Mouse (Mus musculus): Measurements from ENCODE around the gene March8. TPM values are rescaled to one million over a fixed set of nuclear protein-coding genes. Genes with fewer than 3 reads are reported as not detected.

March8 gene
- polyA plus RNA-seq, 1 experiment: 112 TPM

DNA sequence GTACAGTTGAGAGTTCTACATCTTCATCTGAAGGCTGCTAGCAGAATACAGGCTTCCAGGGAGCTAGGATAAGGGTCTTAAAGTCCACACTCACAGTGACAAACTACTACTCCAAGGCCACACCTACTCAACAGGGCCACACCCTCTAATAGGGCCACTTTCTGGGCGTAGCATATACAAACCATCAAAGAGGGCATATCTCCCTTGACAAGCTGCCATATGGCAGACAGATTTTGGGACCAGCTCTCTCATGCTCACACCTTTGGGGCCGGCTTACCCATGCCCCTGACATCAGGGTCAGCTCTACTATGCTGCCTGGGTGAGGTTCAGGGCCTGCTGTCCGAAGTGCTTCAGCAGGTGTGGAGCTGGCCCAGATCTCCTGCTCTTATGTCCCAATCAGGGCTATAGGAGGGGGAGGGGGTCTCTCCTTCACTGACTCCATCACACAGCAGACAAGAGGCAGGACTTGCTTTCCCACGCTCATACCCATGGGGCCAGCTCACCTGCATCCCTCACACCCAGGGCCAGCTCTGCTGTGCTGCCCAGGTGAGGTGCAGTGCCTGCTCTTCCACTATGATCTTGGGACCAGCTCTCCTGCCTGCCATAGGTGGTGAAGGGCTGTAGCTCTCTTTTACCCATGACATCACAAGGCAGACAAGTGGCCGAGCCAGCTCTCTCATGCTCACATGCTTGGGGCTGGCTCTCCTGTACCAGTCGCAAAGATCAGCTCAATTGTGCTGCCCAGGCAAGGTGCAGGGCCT lies 32.6 kb downstream of the March8 start:
- WGBS: 79% methylated on average over 6 of the region's 6 CpGs
- no peak overlapping the region for H3K27ac ChIP-seq (ENCODE audit: insufficient read depth, low read depth, low read length)
- TF ChIP-seq CTCF (conservative IDR thresholded peaks at IDR 0.05; ENCODE audit: insufficient read depth, insufficient read length, low read depth, low read length): no peak
- TF ChIP-seq POLR2A (IDR thresholded peaks at IDR 0.05; ENCODE audit: low read depth, low read length): no peak

DNA sequence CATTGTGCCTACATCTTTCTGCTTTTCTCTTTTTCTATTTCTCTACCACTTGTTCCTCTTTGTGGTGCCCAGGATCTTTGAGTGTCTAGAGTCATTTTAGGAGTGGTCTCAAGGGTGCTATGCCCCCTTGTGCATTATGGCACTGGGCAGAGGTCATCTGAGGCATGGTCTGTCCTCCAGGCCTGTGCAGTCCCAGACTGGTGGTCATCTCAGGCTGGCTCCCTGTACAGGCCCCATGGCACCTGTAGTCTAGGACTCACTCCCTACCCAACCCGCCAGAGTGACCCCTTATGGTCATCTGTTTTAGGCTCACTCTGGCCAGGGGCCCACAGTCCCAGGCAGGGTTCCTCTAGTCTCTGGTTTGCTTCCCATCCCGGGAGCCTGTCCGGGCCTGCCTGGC lies 33.7 kb downstream of the March8 start:
- TF ChIP-seq CTCF (conservative IDR thresholded peaks at IDR 0.05; ENCODE audit: insufficient read depth, insufficient read length, low read depth, low read length) (no peak), POLR2A (IDR thresholded peaks at IDR 0.05; ENCODE audit: low read depth, low read length) (no peak)
- Histone ChIP-seq H3K4me1 (ENCODE audit: control insufficient read depth, insufficient read depth, low read length) (peaks cover 5% of the 10 kb centered on the region; the same call in 1 of the 2 replicates), H3K36me3 (ENCODE audit: control insufficient read depth, insufficient read depth, low read length) (no peaks in the 10 kb centered on the region), H3K4me3 (ENCODE audit: insufficient read depth, low read depth, low read length) (no peak overlapping the region), H3K27ac (ENCODE audit: insufficient read depth, low read depth, low read length) (no peak overlapping the region), H3K27me3 (replicated peaks; ENCODE audit: control insufficient read depth, insufficient read depth, low read length) (no peaks in the 10 kb centered on the region)
- 86% methylated on average over 3 of the region's 3 CpGs for WGBS
- no peak for DNase-seq

More for the DNA sequence above, 32.6 kb downstream of the March8 start:
- Histone ChIP-seq H3K4me1 (ENCODE audit: control insufficient read depth, insufficient read depth, low read length) (peaks cover 5% of the 10 kb centered on the region; the same call in 1 of the 2 replicates), H3K36me3 (ENCODE audit: control insufficient read depth, insufficient read depth, low read length) (no peaks in the 10 kb centered on the region), H3K4me3 (ENCODE audit: insufficient read depth, low read depth, low read length) (no peak overlapping the region), H3K27me3 (replicated peaks; ENCODE audit: control insufficient read depth, insufficient read depth, low read length) (no peaks in the 10 kb centered on the region)
- no peak for DNase-seq

DNA sequence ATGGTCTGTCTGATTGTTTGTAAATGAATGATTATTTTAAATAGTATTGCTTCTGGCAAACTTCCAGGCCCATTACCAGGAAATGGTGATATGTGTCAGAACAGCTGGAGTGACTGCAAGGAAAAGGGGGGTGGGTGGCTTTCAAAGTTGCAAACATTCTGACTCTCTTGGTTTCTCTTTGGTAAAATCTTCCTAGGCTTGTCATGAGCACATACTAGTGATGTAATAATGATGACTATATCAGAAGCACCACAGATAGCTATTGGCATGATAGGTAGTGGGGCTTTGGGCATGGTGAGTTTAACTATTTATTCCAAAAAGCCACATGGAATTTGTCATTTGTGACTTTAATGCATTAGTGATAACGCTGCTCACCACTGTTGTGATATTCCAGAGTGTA lies 36.3 kb downstream of the March8 start:
- peaks cover 15% of the 10 kb centered on the region; the same call in 1 of the 2 replicates for H3K4me1 ChIP-seq (ENCODE audit: control insufficient read depth, insufficient read depth, low read length)
- 79% methylated on average over 1 of the region's 1 CpGs for WGBS
- no peaks in the 10 kb centered on the region for H3K36me3 ChIP-seq (ENCODE audit: control insufficient read depth, insufficient read depth, low read length)
- TF ChIP-seq CTCF (conservative IDR thresholded peaks at IDR 0.05; ENCODE audit: insufficient read depth, insufficient read length, low read depth, low read length) (no peak), POLR2A (IDR thresholded peaks at IDR 0.05; ENCODE audit: low read depth, low read length) (no peak)
- H3K4me3 ChIP-seq (ENCODE audit: insufficient read depth, low read depth, low read length): no peak overlapping the region
- DNase-seq: no peak
- no peaks in the 10 kb centered on the region for H3K27me3 ChIP-seq (replicated peaks; ENCODE audit: control insufficient read depth, insufficient read depth, low read length)
- H3K27ac ChIP-seq (ENCODE audit: insufficient read depth, low read depth, low read length): no peak overlapping the region

DNA sequence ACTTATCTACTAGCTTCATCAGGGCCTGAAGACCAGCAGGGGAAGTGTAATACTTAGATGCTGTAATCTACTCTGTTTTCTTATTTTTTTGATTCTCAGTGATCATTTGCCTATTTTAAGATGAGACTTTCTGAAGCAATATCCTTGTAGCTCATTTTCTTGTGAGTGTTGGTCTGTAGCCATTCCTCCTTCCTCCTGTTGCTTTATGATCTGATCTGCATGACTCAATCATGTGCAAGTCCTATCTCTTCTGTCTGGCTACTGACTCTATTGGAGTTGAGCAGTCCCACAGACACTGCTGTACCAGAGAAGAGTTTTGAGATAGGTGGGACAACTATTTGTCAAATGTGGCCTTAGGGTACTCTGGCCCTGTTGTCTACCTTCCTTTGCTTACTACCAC lies 36.8 kb downstream of the March8 start:
- Histone ChIP-seq H3K36me3 (ENCODE audit: control insufficient read depth, insufficient read depth, low read length) (no peaks in the 10 kb centered on the region), H3K27ac (ENCODE audit: insufficient read depth, low read depth, low read length) (no peak overlapping the region), H3K27me3 (replicated peaks; ENCODE audit: control insufficient read depth, insufficient read depth, low read length) (no peaks in the 10 kb centered on the region), H3K4me1 (ENCODE audit: control insufficient read depth, insufficient read depth, low read length) (peaks cover 13% of the 10 kb centered on the region; the same call in 1 of the 2 replicates), H3K4me3 (ENCODE audit: insufficient read depth, low read depth, low read length) (no peak overlapping the region)
- DNase-seq: no peak
- TF ChIP-seq POLR2A (IDR thresholded peaks at IDR 0.05; ENCODE audit: low read depth, low read length): no peak
- TF ChIP-seq CTCF (conservative IDR thresholded peaks at IDR 0.05; ENCODE audit: insufficient read depth, insufficient read length, low read depth, low read length): no peak

DNA sequence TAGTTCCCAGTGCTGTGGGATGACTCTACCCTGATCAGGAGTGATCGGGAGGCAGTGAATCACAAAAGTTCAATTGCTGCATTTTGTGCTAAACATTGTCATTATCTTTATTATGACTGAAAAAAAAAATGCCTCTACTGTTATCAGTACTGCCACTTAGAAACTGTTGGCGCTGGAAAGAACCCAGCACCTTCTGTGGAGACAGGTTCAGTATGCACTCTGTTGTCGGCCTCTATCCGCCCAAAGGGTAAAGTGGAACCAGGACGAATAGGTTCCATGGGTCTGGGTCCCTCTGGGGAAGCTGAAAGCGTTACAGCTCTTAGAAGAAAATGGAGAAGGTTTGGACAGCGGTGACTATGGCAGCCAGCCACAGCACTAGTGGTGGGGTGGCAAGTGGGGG lies 41.1 kb downstream of the March8 start:
- no peak overlapping the region for H3K4me3 ChIP-seq (ENCODE audit: insufficient read depth, low read depth, low read length)
- peaks cover 29% of the 10 kb centered on the region for H3K4me1 ChIP-seq (ENCODE audit: control insufficient read depth, insufficient read depth, low read length)
- no peak for TF ChIP-seq CTCF (conservative IDR thresholded peaks at IDR 0.05; ENCODE audit: insufficient read depth, insufficient read length, low read depth, low read length)
- no peak for TF ChIP-seq POLR2A (IDR thresholded peaks at IDR 0.05; ENCODE audit: low read depth, low read length)
- H3K27ac ChIP-seq (ENCODE audit: insufficient read depth, low read depth, low read length): no peak overlapping the region
- no peaks in the 10 kb centered on the region for H3K27me3 ChIP-seq (replicated peaks; ENCODE audit: control insufficient read depth, insufficient read depth, low read length)
- H3K36me3 ChIP-seq (ENCODE audit: control insufficient read depth, insufficient read depth, low read length): no peaks in the 10 kb centered on the region
- WGBS: 96% methylated on average over 7 of the region's 7 CpGs
- DNase-seq: no peak

DNA sequence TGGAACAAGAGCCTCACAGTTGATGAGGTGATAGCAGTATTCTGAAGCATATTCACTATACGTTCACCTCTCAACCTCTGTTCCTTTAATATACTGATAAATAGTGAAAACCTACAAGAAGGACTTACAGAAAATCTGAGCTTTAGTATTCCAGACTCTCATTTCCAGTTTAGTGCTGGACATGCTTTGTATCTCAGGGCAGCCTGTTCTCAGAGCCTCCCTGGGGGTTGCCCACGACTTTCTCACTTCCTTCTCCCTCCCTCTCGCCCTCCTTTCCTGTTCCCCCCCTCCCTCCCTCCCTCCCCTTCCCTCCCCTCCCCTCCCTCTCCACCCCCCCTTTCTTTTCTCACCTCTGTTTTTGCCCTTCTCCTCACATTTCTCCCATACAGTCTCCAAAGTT lies 42.3 kb downstream of the March8 start:
- Histone ChIP-seq H3K36me3 (ENCODE audit: control insufficient read depth, insufficient read depth, low read length) (no peaks in the 10 kb centered on the region), H3K4me1 (ENCODE audit: control insufficient read depth, insufficient read depth, low read length) (peaks cover 34% of the 10 kb centered on the region), H3K27me3 (replicated peaks; ENCODE audit: control insufficient read depth, insufficient read depth, low read length) (no peaks in the 10 kb centered on the region), H3K4me3 (ENCODE audit: insufficient read depth, low read depth, low read length) (no peak overlapping the region), H3K27ac (ENCODE audit: insufficient read depth, low read depth, low read length) (no peak overlapping the region)
- DNase-seq: no peak
- 31% methylated on average over 3 of the region's 3 CpGs for WGBS
- no peak for TF ChIP-seq POLR2A (IDR thresholded peaks at IDR 0.05; ENCODE audit: low read depth, low read length)
- no peak for TF ChIP-seq CTCF (conservative IDR thresholded peaks at IDR 0.05; ENCODE audit: insufficient read depth, insufficient read length, low read depth, low read length)

DNA sequence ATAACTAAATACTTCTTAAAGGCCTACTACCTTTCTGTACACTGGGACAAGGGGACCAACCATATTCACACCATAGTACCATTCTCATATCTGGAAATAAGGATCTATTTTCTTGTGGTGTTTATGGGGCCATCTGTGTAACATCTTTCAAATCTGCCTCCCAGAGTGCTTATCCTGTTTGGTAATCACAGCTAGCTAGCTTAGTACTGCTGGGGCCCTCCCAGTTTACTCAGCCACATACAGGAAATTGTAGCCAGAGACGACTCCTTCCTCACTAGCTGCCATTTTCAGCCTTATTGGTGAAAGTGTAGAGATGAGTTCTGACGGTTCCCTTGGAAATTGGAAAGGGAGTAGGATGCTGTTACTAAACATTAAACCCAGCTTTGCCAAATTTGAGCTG lies 43.8 kb downstream of the March8 start:
- no peak for DNase-seq
- Histone ChIP-seq H3K4me1 (ENCODE audit: control insufficient read depth, insufficient read depth, low read length) (peaks cover 35% of the 10 kb centered on the region), H3K27ac (ENCODE audit: insufficient read depth, low read depth, low read length) (0 out of 2 replicates have a peak overlapping the region, but pooled peaks have one; percentile 41), H3K36me3 (ENCODE audit: control insufficient read depth, insufficient read depth, low read length) (no peaks in the 10 kb centered on the region), H3K27me3 (replicated peaks; ENCODE audit: control insufficient read depth, insufficient read depth, low read length) (no peaks in the 10 kb centered on the region), H3K4me3 (ENCODE audit: insufficient read depth, low read depth, low read length) (no peak overlapping the region)
- no peak for TF ChIP-seq POLR2A (IDR thresholded peaks at IDR 0.05; ENCODE audit: low read depth, low read length)
- no peak for TF ChIP-seq CTCF (conservative IDR thresholded peaks at IDR 0.05; ENCODE audit: insufficient read depth, insufficient read length, low read depth, low read length)
- 27% methylated on average over 2 of the region's 2 CpGs for WGBS
